Mouse (Mus musculus) embryonic fibroblast, embryonic 13.5 days (primary cell): ENCODE results near the gene Bahcc1. TPM values are rescaled to one million over a fixed set of nuclear protein-coding genes. Genes with fewer than 3 reads are reported as not detected.

Experiments
- H3K27ac ChIP-seq: 2 replicates; pipeline ENCODE4 v1.5.1; 2012; ENCODE audit warnings: low read length, control low read depth, inconsistent platforms; ENCODE audit not compliant: insufficient read depth
- H3K4me1 ChIP-seq: 2 replicates; pipeline ENCODE4 v1.6.1; 2011; ENCODE audit warnings: low read length; ENCODE audit not compliant: control insufficient read depth, insufficient read depth
- H3K4me3 ChIP-seq: 2 replicates; pipeline ENCODE4 v1.5.1; 2011; ENCODE audit warnings: mild to moderate bottlenecking, control low read depth, low read length; ENCODE audit not compliant: insufficient read depth
- CTCF ChIP-seq: IDR thresholded peaks from 2 replicates; pipeline ENCODE4 v1.5.1; 2011; ENCODE audit warnings: mild to moderate bottlenecking, control low read depth, low read length, moderate library complexity, borderline replicate concordance; ENCODE audit not compliant: insufficient read depth
- POLR2A ChIP-seq: IDR thresholded peaks from 2 replicates; pipeline ENCODE4 v1.6.1; 2011; ENCODE audit warnings: low read depth, mild to moderate bottlenecking, control low read depth, low read length, moderate library complexity
- polyA plus RNA-seq: library from polyadenylated mRNA; stranded (reverse); fragments of >200 nt; gene quantifications from 2 replicates; pipeline ENCODE4 v1.2.4, GENCODE M21; 2011; ENCODE audit warnings: low read depth; ENCODE audit not compliant: missing spikeins, insufficient read length

The Bahcc1 gene
- polyA plus RNA-seq, 1 experiment, result 17.9 TPM

DNA sequence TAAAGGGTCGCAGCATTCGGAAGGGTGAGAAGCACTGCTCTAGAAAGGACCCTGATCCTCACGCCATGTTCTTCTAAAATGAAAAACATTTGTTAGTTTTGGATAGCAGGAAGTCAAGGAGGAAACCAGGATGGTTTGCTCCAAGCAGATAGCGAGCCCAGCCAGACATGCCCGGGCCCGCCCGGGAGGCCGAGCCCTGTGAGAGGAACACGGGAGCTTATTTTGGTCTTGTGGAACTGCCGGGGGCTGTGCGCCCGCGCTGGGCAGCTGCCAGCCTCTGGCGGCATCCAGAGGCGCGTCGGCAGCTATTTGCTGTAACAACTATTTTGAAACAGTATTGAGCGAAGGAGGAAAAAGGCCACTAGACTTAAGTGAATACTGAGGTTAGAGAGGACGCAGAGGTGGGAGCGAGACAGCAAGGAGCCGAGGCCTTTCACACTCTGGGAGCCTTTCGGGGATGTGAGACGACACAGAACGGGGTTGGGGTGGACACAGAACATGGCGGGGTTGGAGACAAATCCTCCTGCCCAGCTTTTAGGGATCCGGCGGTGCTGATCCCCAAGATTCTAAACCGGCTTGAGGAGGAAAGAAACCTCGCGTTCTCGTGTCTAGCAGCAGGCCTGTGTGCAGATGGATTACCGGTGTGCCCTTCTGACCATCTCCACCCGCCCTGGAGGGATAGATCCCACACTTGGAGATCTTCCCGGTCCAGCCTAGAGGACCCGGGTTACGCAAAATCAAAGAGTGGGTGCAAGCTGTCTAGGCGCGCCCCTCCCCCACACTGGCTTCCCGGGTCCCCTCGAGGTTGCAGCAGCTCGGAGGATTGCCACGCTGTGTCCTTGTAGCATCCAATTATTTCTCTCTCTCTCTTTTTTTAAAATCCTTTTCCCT is 2.6 kb upstream of the Bahcc1 start:
- H3K27ac ChIP-seq, result peak overlapping the region; percentile 95
- peaks cover 13% of the 10 kb centered on the region; the same call in 1 of the 2 replicates for H3K4me1 ChIP-seq
- no peak for TF ChIP-seq CTCF
- TF ChIP-seq POLR2A, result peak; percentile 52
- peak overlapping the region; percentile 81 for H3K4me3 ChIP-seq

DNA sequence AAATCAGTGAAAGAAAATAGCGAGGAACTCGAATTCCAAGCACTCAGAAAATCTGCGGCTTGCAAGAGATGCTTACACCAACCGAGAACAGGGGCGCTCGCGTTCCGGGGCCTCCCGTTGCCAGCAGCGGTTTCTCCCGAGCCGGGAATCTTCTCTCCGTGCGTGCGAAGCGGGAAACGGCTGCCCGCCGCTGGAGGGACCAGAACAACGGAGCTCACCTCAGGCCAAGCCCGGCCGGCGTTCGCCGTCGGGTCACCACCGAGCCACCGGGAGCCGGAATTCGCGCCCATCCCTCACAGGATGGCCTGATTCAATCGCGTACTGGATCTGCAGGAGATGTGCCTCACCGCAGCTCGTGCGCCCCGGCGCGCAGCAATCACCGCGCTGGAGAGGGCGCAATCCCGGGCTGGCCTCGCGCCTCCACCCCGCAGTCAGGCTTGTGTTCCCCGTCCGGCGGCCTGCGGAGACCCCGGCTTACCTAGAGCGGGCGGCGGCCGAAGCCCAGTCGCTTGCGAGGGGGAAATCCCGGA is 1.8 kb upstream of the Bahcc1 start:
- peak overlapping the region; percentile 81 for H3K4me3 ChIP-seq
- TF ChIP-seq POLR2A (no peak), CTCF (no peak)
- peak overlapping the region; percentile 95 for H3K27ac ChIP-seq
- H3K4me1 ChIP-seq, result peaks cover 11% of the 10 kb centered on the region; the same call in 1 of the 2 replicates

DNA sequence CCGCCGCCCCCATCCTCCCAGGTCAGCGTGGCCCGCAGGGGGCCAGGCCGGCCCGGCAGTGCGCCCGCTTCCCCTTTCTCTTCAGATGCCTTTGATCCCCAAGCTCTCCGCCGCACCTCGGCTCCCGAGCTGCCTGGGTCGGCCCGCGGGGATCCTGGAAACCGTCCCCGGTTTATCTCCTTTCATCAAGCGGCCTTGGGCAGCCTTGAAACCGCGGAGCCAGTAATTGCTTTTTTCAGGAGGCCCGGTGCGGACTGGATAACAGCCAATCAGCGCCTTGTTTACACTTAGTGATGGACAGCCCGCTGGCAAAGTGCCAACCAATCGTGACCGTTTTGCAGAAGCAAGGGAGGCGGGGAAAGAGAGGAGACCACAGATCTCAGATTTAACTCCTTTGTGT is 1.4 kb upstream of the Bahcc1 start:
- Histone ChIP-seq H3K27ac (no peak overlapping the region), H3K4me1 (peaks cover 10% of the 10 kb centered on the region; the same call in 1 of the 2 replicates)
- TF ChIP-seq POLR2A (peak; percentile 55; the same call in 1 of the 2 replicates), CTCF (no peak)

DNA sequence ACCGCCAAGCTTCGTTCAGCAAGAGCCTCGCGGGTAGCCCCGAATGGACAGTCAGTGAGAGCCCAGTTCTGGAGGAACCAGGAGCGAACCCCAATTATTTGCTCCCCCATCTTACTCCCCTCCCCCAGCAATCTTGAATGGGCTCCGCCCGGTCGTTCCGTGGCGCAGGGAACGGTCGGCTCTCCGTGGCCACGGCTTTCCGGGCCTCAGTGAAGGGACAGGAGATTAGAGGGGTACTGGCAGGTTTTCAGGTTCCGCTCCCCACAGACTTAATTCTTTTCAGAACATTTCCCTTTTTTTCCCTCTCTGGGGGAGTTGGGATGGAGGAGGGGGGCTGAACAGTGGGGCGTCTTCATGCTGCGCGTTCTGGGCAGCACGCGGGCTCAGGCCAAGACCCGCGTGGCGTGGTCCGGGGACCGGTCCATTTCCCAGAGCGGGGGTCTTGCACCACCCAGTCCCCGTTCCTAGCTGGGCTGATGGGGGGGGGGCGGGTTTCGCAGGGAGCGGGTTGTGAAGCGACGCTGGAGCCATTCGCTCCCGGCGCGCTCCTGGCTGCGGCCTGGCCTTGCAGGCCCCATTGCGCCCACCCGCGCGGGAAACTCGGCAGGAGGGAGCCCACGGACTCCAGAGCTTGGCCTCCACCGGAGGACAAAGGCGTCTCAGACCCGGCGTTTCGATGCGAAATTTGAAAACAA is 841 bp downstream of the Bahcc1 start:
- TF ChIP-seq POLR2A (0 out of 2 replicates have a peak, but pooled peaks have one; percentile 37), CTCF (no peak)
- Histone ChIP-seq H3K4me3 (peak overlapping the region; percentile 73), H3K27ac (peak overlapping the region; percentile 79), H3K4me1 (peaks cover 4% of the 10 kb centered on the region)

More for the DNA sequence above, 1.4 kb upstream of the Bahcc1 start:
- H3K4me3 ChIP-seq, result peak overlapping the region; percentile 81

DNA sequence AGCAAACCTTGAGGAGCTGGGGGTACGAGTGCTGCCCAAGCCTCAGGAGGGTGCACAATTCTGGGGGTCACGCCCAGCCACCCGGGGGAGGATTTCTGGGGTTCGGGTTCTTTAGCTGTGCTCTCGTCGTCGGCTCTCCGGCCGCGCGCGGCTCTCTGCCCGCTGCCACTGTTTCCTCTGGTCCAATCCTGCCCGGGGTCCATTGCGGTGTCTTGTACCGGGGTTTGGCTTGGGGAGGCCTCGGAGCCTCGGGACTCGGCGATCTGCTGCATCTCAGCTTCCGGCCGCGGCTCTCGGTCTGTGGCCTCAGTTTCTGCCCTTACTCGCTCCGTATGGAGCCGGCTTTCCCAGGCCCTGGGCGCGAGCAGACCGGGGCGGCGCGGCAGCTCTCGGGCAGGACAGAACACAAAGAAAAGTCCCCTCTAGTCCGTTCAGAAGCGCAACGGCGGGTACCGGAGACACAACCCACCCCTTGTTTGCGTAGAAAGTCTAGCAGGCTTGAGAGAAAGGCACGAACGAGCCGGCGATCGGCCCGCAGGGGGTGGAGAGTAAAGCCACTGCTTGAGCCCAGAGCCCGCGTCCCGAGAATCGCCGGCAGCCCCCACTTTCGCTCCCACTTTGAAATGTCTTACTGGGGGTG is 1.5 kb downstream of the Bahcc1 start:
- H3K4me3 ChIP-seq, result peak overlapping the region; percentile 73
- TF ChIP-seq POLR2A (no peak), CTCF (no peak)
- H3K4me1 ChIP-seq, result peaks cover 7% of the 10 kb centered on the region
- peak overlapping the region; percentile 79 for H3K27ac ChIP-seq

DNA sequence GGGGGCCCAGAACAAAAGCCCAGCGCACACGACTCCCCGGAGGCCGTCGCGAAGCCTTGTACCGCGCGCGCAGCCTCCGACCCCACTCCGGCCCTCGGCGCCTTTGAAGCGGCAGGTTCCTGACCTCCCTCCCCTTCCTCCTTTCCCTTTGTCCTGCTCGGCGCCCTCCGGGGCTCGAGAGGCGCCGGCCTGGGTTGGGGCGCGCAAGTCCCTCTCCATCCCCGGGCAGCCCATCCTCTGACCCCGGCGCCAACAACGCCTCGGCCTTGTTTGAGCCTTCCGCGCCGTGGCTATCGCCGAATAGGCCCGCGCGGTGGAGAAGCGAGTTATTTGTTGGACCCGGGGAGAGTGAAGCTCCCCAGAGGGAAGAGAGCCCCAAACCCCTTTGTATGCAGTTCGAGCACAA is 2.0 kb downstream of the Bahcc1 start:
- TF ChIP-seq POLR2A (no peak), CTCF (no peak)
- Histone ChIP-seq H3K4me1 (peaks cover 5% of the 10 kb centered on the region), H3K4me3 (peak overlapping the region; percentile 73), H3K27ac (peak overlapping the region; percentile 79)

DNA sequence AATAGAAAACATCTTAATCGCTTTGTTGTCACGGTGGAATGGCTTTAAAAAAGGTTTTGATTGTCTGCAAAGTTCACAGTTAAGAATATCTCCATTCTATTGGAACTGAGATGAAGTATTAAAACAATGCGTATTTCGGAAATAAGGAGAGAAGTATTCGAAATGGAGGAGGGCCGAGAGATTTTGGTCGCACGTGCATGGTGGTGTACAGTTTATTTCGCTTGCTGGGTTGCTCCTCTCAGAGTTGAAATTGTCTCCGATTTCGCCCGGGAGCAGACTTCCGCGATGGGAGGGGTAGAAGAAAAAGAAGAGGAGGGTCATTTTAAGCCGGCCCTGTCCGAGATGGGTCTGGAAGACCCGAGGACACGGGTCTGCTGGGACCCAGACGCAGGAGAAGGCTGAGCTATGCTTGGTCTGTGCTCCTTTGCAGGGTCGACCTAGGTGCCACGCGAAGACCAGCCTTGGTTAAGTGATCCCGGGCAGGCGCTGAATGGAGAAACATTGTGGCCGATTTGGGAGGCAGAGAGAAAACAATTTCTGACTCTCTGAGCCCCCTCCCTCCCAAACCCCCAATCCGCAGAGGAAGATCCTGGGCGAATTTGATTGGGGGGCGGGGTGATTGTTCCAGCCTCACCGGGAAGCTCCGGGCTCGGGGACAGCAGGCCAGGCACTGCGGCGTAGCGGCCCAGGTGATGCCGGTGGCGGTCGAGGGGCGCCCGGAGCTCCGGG is 2.8 kb downstream of the Bahcc1 start:
- H3K4me3 ChIP-seq, result peak overlapping the region; percentile 68
- peaks cover 5% of the 10 kb centered on the region for H3K4me1 ChIP-seq
- peak overlapping the region; percentile 42 for H3K27ac ChIP-seq
- TF ChIP-seq POLR2A (peak; percentile 41), CTCF (no peak)

DNA sequence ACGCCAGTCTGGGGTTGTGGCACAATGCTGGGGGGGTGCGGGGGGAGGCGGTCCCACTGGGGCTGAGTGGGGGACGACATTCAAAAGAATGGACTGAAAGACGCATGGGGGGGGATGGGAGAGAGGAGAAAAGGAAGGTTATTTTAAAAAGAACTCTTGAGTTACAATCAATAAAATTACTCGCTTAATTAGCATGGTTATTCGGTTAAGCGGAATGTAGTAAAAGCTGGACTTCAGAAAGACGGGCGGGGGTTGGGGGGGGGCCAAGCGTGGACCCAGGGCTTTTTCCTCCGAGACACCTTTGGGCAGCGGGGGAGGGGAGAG is 3.3 kb downstream of the Bahcc1 start:
- Histone ChIP-seq H3K4me3 (peak overlapping the region; percentile 68), H3K27ac (peak overlapping the region; percentile 43), H3K4me1 (peaks cover 7% of the 10 kb centered on the region)
- no peak for TF ChIP-seq POLR2A
- TF ChIP-seq CTCF, result no peak

DNA sequence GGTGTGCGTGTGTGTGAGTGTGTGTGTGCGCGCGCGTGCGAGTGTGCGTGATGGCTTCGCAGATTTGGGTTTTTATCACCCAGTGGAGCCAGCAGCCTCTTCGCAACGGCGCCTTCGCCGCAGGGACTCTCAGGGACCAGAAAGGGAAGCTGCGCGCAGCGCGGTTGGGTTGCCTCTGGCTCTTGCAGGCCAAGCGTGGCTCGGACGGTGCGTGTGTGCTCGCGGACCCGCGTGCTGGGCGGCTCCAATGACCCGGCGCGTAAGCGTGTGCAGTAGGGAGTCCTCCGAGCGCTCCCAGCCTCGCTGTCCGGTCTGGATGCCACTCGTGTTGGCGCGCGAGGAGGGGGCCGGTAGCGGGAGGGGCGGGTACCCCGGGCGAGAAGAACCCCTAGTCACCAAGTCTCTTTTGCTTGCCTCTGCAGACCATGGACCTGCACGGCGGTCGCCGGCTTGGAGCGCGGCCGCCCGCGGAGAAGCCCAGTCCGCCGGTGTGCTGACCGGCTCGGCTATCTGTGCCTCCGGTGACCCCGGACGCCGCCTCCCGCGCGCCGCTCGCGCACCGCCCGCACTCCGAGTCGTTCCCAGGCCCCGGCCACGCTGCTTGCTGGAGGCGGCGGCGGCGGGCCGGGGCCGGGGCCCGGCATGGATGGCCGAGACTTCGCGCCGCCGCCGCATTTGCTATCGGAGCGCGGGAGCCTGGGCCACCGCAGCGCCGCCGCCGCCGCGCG is 3.9 kb downstream of the Bahcc1 start:
- H3K4me1 ChIP-seq, result peaks cover 8% of the 10 kb centered on the region

More for the DNA sequence above, 3.9 kb downstream of the Bahcc1 start:
- H3K27ac ChIP-seq, result peak overlapping the region; percentile 58
- peak overlapping the region; percentile 81 for H3K4me3 ChIP-seq
- TF ChIP-seq POLR2A (0 out of 2 replicates have a peak, but pooled peaks have one; percentile 19), CTCF (no peak)
